8 mouse cellular contexts compared by ENCODE assay signal in the genomic region with DNA sequence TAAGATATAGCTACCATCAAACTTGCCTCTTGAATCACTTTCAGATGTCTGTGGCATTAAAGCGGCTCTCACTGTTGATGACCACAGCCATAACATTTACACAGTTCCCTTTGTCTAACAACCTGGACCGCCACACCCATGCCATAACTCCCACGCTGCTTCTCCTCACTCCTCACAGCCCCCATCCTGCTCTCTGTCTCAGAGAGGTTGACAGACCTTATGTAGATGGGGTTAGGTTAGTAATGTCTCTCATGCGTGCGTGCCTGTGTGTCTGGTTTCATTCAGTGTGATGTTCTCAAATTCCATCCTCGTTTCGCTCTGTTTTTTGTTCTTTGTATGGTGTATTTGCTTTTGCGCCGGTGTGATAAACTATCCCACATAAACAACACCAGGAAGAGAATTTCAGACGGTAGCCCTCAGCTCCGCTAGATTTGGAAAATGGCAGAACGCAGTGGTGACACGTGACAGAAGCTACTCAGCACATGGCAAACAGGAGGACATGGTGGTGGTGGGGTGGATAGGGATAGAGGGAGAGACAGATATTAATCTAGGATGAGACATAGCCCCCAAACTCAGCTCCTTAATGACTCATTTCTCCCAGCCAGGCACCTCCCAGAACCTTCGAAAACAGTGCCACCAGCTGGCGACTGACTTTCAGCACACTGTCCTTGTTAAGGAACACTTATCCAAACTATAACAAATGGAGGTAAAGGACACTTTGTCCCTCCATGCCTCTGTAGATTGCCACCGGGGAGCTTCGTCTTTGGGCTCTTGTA.
A peak's percentile ranks its signal among the peaks of the same experiment; 100 is the strongest.
DNase-seq lines count a peak whose midpoint lies in the region; ATAC-seq lines count a peak whose summit lies in the region.

No protein-coding gene starts in this region.

- no peak overlapping the region for H3K4me3 ChIP-seq in forebrain, embryonic 13.5 days
- H3K4me3 ChIP-seq in forebrain, embryonic 11.5 days (ENCODE audit: low read depth, low read length) = no peak overlapping the region
- no peak overlapping the region for H3K4me3 ChIP-seq in heart, embryonic 14.5 days (ENCODE audit: control insufficient read depth in 1 of 2, insufficient read depth in 1 of 2, low read depth in 1 of 2, low read length in 2 of 2)

- H3K36me3 ChIP-seq in forebrain, embryonic 13.5 days (ENCODE audit: poor library complexity, severe bottlenecking) = no peaks in the 10 kb centered on the region
- no peaks in the 10 kb centered on the region for H3K36me3 ChIP-seq in forebrain, embryonic 11.5 days (ENCODE audit: control insufficient read depth, insufficient read depth, low read length)
- no peaks in the 10 kb centered on the region for H3K36me3 ChIP-seq in heart, embryonic 14.5 days (ENCODE audit: control insufficient read depth, insufficient read depth, low read length)
- no peaks in the 10 kb centered on the region for H3K36me3 ChIP-seq in splenic B cell, adult 2 months (ENCODE audit: control insufficient read depth, insufficient read depth, low read length, poor library complexity, severe bottlenecking)

- 0 out of 2 replicates have a peak, but pooled peaks have one; percentile 36 for ATAC-seq in forebrain, embryonic 13.5 days
- ATAC-seq in forebrain, embryonic 11.5 days (replicated peaks; ENCODE audit: low FRiP score) = no peak
- ATAC-seq in heart, embryonic 14.5 days (ENCODE audit: insufficient number of reproducible peaks, insufficient read depth, low FRiP score, low read depth) = no peak
- ATAC-seq in granulocyte monocyte progenitor cell, adult 5-6 weeks (replicated peaks; ENCODE audit: poor library complexity, severe bottlenecking) = no peak

- no peak overlapping the region for H3K27ac ChIP-seq in forebrain, embryonic 13.5 days
- no peak overlapping the region for H3K27ac ChIP-seq in forebrain, embryonic 11.5 days (ENCODE audit: low read depth, low read length)
- peak overlapping the region in 1 of 2 experiments; percentile 6; a peak in 1 of 4 replicates for H3K27ac ChIP-seq in heart, embryonic 14.5 days (replicated peaks in 1 of 2; ENCODE audit: control insufficient read depth in 1 of 2, insufficient read depth in 1 of 2, low read depth in 2 of 2, low read length in 2 of 2)

- intact Hi-C loops in left cerebral cortex, postnatal 4 days (cut with DNase I) = loop anchor here (10.0 kb wide), 1 partner anchor 229 kb away; no protein-coding TSS in a partner anchor

- 80% methylated on average over 17 of the region's 17 CpGs for WGBS in forebrain, embryonic 13.5 days
- WGBS in forebrain, embryonic 11.5 days = 79% methylated on average over 17 of the region's 17 CpGs
- WGBS in heart, embryonic 14.5 days = 50% methylated on average over 17 of the region's 17 CpGs

- H3K4me1 ChIP-seq in forebrain, embryonic 13.5 days = no peaks in the 10 kb centered on the region
- H3K4me1 ChIP-seq in forebrain, embryonic 11.5 days (replicated peaks; ENCODE audit: control insufficient read depth, insufficient read depth, low read length) = no peaks in the 10 kb centered on the region; the same call in 1 of the 2 replicates
- H3K4me1 ChIP-seq in heart, embryonic 14.5 days (ENCODE audit: control insufficient read depth in 2 of 2, insufficient read depth in 2 of 2, low read length in 2 of 2) = peaks cover 41 to 59% of the 10 kb centered on the region in 2 experiments

- H3K4me2 ChIP-seq in forebrain, embryonic 13.5 days = no peak overlapping the region
- no peak overlapping the region for H3K4me2 ChIP-seq in forebrain, embryonic 11.5 days (ENCODE audit: low read depth, low read length, severe bottlenecking)
- H3K4me2 ChIP-seq in heart, embryonic 14.5 days (ENCODE audit: low read length) = peak overlapping the region; percentile 35

- H3K9me3 ChIP-seq in forebrain, embryonic 13.5 days (replicated peaks) = no peaks in the 10 kb centered on the region
- H3K9me3 ChIP-seq in forebrain, embryonic 11.5 days (ENCODE audit: control insufficient read depth, low read length) = no peaks in the 10 kb centered on the region
- no peaks in the 10 kb centered on the region for H3K9me3 ChIP-seq in heart, embryonic 14.5 days (ENCODE audit: control insufficient read depth, low read length)

- no peak for DNase-seq in forebrain, embryonic 11.5 days (ENCODE audit: low spot score)
- DNase-seq in spleen, postnatal 36 days (ENCODE audit: low spot score in 2 of 2) = peak; percentile 8 to 10
- no peak for DNase-seq in spleen, postnatal 4 days (ENCODE audit: low spot score in 2 of 2)
- DNase-seq in left cerebral cortex, postnatal 4 days = peak; percentile 67
- DNase-seq in splenic B cell, adult 2 months (ENCODE audit: low read depth, low spot score) = peak; percentile 41

- no peaks in the 10 kb centered on the region for H3K27me3 ChIP-seq in forebrain, embryonic 13.5 days
- no peaks in the 10 kb centered on the region for H3K27me3 ChIP-seq in forebrain, embryonic 11.5 days (ENCODE audit: control insufficient read depth, insufficient read depth, low read length)
- no peaks in the 10 kb centered on the region for H3K27me3 ChIP-seq in heart, embryonic 14.5 days (ENCODE audit: control insufficient read depth, insufficient read depth, low read length)
- no peaks in the 10 kb centered on the region for H3K27me3 ChIP-seq in splenic B cell, adult 2 months (ENCODE audit: control insufficient read depth, insufficient read depth, low read length, poor library complexity, severe bottlenecking)

- H3K9ac ChIP-seq in forebrain, embryonic 13.5 days = no peak overlapping the region
- no peak overlapping the region for H3K9ac ChIP-seq in forebrain, embryonic 11.5 days (ENCODE audit: low read length)
- H3K9ac ChIP-seq in heart, embryonic 14.5 days (ENCODE audit: low read length) = no peak overlapping the region

Comparison
In these comparisons a context has a peak if more than half of its experiments do, and no peak if none do; other contexts are left out.
1. DNase-seq: peak in spleen, postnatal 36 days (2 of 2), left cerebral cortex, postnatal 4 days (single experiment) and splenic B cell, adult 2 months (single experiment); none in forebrain, embryonic 11.5 days (single experiment) and spleen, postnatal 4 days (0 of 2).